Mouse (Mus musculus) neutrophil, adult 5-6 weeks (primary cell): ENCODE results near the gene Syn3. TPM values are rescaled to one million over a fixed set of nuclear protein-coding genes. Genes with fewer than 3 reads are reported as not detected.

Experiments
- ATAC-seq: fragments of 151-379, 151-347 bp; 2 replicates; pipeline ENCODE4 v1.8.0; 2017; ENCODE audit warnings: mild to moderate bottlenecking, moderate TSS enrichment; ENCODE audit not compliant: insufficient number of reproducible peaks, poor library complexity, low FRiP score, severe bottlenecking; ENCODE audit errors: extremely low read depth
- total RNA-seq: library from RNA; stranded (forward); fragments of 200-1000 nt; gene quantifications from 2 replicates; pipeline ENCODE4 v1.2.3, GENCODE M21; 2017

The Syn3 gene
- total RNA-seq, 1 experiment from 2014 or later = not detected

DNA sequence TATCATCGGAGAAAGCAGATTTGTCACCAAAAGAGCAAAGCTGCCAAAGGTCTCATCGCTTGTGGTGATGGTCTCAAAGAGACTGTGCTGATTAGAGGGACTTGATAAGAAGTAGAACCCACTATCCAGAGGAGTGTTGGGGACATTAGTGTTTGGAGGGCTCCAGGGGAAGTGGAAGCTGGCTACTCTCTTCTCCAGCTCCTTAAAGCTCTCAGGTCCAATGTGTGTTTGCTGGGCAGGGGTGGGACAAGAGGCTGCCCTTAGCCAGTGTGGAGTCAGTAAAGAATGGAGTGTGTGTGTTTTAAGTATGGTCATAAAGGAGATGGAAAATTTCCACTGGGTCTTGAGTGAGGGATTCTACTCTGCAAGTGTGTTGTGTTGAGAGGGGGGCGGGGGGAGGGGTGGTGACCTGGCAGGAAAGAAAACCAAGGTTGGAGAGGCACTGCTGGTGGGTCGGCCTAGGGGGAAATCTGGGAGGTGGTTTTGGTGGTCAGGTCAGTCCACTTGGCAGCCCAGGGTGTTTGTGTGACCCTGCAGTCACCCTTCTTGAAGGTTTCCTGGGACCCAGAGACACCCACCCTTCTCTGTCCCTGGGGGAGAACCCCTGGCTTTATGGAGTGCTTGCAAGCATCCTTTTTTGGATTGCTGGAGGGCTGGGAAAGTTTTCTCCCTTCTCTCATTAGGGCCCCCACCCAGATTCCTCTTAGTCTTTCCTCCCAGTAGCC lies 196.9 kb downstream of the Syn3 start:
- no peak for ATAC-seq

DNA sequence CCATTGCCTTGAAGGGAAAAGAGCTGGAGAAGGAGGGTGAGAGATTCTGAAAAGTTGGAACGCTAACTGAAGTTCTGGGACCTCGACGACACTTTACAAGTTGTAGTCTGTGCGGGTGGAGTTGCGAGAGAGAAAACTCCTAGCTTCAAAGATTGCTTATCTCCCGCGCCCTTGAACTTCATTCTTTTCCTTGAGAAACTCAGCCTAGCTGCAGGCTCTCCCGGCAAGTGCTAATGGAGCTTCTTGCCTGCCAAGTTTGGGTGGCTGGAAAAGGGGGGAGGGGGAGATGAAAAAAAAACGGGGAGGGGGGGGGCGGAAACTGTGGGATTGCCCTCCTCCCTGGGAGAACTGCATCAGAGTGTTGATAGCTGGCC lies 197.6 kb downstream of the Syn3 start:
- no peak for ATAC-seq

DNA sequence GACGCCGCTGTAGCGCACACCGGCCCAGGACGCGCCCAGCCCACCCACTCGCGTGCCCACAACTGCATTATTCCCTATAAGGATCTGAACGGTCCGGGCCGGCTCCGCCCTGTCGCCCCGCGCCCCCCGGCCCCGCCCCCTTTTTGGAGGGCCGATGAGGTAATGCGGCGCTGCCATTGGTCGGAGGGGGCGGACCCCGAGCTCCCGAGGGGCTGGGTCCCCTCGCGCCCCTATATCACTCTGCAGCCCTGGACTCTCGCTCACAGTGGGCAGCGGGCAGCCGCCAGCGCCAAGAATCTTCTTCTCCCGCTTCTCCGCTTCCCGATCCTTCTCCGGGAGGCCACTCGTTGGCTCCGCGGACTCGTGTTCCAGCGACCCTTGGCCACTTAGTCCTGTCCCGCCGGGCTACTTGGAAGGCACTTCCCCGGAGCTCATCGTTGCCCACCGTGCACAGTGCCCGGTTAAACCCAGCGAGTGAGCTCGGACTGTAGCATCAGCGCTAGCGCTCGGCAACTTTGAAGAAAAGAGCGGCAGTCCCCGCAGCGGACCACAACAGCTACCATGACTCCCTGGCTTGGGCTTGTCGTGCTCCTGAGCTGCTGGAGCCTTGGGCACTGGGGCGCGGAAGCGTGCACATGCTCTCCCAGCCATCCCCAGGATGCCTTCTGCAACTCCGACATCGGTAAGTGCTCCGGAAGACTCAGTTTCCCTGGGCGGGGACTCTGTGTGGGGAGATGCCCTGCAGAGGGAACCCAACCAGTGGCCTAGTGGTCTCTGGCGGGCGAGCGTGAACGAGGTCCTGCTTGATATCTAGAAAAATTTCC lies 198.2 kb downstream of the Syn3 start, which contains the start of gene Timp3:
Gene Timp3 (plus strand): TSS at position 80 of the 824 bp plus-strand sequence.
- ATAC-seq = no peak

DNA sequence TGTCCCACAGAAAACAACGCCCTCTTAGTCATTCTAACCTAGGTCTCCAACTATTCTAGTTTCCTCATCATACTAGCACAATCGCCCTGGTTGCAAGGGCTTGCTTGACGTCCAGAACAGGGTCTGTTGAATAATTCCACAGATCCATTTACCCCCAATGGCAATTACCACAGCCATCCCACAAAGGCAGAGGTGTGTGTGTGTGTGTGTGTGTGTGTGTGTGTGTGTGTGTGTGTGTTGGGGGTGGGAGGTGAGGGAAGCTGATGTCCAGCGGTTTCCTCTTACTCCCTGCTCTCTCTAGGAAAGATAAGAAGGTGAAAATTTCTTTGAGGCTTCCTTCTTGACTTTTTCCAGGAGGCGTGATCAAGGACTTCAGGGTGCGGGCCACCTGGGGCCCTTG lies 198.9 kb downstream of the Syn3 start:
- ATAC-seq = no peak

DNA sequence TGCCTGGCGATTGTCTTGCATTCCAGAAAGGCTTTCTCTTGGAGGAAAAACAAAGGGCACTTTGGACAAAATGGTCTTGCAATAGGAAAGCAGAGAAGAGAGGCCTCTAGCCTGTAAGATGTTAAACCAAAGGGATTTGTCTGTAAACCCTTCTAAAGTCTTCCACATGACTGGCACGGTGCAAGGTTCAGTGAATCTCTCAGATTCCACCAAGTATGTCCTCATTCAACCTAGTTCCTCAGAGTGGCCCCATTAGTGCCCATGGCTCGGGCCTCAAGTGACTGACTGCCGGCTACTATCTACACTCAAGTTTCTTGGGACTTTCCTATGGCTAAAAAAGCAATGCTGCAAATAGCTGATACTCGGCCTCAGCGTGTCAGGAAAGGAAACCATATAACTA lies 200.4 kb downstream of the Syn3 start:
- ATAC-seq = no peak

DNA sequence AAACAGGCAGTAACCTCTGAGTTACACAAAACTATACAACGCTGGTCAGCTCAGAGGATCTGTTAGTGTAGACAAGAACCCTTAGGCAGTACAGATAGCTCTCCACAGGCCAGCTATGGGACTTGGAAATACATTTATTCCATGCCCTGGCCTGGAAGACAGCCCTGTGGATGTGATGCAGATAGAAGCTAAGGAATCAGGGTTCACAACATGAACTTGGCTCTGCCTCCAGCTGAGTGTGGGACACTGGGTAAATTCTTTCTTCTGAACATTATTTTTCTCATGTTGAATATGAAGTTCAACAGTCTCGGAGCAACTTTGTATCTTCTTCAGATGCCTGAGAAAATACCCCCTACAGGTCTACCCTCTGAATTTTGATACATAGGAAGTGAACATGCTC lies 201.4 kb downstream of the Syn3 start:
- ATAC-seq = no peak

DNA sequence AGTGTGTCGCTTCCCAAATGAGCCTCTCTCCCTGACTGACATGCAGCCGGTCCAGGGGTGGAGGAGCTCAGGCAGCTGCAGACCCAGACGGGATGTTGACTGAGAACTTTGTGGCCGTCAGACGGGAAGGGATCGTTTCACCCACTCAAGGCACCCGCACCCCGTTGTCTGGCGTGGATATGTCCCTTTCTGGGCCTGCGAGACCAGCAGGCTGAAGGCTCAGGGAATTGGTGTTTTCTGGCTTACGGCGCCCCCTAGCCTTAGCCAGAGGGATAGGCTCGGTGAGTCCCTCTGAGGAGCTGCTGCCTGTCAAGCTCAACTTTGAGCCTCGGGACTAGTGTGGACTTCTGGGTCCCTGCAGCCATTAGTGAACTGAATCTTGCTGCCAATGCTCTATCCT lies 202.6 kb downstream of the Syn3 start:
- ATAC-seq = no peak

DNA sequence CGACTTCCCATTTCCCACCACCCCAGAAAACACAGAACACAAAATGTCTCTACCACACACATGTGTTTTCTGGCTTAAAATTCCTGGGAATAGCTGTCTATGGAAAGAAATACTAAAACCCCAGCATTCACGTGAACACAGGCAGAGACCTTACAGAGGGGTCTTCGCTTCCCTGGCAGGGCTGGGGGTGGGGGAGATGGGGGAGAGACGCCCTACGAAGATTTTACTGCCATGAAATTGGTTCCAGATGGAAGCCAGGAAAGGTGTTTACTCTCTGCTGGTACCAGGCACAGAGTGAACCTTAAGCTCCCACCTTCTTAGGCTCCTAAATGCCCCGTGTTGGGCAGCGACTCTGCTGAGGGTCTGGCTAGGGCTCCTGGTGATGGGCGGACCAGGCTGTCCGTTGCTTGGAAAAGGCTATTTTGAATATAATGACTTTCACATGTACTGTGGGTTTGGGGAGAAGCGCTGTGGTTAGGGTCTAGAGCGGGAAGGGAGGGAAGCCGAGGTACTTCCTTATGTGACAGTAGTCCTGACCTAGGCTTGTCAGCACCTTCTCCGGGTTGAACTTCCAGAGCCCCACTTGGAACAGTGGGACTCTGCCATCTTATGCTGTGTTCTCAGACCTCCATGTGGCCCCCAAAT lies 203.1 kb downstream of the Syn3 start:
- ATAC-seq = no peak

DNA sequence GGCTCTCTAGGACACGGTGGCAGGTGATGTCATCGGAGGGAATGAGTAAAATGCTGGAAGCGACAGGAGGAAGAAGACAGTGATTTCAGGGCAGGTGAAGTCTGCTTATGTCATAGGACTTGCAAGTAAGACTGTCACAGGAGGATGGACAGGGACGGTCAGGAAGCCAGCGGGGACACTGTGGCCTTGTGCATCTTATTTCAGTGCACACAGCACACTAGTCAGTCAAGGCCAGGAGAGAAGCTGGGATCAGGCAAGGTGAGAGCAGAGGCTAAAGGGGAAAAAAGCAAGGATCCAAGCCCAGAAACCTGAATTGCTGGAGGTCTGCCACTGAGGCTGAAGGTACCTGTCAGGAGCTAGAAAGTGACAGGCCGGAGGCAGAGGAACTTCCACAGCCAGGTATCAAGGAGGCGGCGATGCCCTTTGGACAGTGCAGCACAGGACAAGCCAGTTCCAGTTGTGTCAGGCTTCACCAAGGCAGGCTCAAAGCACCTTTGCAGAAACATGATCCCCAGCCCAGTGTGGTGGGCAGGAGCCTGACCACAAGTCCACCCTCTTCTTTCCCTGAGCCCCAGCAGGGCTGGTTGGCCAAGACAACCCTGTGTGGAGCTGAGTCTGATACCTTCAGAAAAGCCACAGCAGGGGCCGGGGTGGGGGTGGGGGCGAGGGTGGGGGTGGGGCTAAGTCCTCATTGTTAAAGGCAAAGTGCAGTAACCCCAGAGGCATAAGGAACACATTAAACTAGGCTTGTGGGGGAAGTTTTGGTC lies 203.9 kb downstream of the Syn3 start:
- no peak for ATAC-seq

DNA sequence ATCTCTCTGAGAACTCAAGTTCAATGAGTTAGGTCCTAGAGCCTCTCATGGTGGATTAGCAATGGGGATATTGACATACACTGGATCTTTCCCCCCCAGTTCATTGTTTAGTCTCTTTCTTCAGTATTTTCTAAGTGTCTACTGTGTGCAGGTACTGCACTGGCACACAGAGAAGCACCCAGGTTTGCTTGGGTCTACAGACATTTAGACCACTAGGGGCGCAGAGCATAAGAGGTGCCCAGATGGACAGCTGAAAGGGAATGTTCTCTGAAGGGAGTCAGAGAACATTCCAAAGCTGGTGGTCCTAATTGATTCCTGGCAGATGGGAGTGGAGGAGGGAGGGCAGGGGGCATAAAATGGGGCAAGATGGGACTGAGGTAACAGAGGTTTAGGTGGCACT lies 204.8 kb downstream of the Syn3 start:
- ATAC-seq = no peak

DNA sequence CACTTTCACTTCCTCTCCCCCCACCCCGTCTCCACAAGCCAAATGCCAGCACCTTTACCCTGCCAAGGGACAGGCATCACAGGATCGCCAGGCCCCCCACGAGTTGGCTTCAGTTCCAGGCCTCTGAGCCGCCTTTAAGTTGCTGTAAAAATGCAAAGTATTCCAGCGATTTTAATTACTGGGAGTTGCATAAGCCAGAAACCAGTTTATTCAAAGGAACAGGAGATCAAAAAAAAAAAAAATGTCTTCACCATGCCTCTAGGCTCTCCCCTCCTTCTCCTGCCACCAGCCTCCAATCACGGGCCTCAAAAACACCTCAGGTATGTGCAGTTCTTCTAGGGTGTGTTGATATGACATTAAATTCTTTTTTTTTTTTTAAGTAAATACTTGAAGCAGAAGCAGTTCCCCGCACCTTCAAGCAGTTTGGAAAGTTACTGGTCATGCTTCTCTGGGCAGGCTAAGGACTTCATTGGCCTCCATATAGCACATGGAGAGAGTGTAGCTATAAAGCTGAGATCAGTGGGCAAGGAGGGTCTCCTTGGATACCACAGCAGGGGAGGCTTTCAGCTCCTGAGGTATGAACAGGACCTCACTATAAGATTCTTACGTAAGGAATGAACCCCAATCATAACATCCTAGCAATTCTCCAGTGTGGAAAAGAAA lies 208.5 kb downstream of the Syn3 start:
- ATAC-seq = no peak

DNA sequence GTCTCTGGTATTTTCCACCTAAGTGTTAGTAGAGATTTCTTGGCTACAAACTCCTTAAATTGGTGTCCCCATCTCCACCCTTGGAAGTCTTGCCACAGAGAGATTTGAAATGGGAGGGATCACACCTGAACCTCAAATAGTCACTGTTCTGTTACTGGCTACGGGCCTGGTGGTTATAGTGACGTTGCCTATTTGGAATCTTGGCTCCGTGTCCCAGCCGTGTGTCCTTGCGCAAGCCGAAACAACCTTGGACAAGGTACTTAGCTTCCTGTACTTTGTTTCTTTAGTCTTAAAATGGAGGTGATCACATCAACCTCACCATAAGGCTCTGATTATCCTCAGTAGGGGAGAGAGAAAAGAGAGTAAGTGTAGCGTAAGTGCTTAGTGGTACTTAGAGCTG lies 212.2 kb downstream of the Syn3 start:
- no peak for ATAC-seq

DNA sequence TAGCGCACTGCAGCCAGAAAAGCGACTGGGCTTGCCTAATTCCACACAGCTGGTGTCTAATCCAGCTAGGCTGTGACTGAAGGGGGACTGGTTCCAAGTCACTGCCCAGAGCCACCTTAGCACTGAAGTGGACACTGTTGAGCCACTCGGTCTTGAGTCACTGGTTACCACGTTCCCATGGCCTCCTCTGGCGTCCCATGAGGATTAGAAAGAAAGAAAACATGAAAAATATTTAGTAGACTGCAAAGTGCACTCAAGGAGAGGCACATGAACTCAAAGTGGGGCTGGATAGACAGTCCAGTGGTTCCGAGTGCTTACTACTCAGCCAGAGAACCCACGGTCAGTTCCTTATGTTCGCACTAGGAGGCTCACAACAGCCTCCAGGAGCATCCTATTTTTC lies 217.5 kb downstream of the Syn3 start:
- ATAC-seq = no peak

DNA sequence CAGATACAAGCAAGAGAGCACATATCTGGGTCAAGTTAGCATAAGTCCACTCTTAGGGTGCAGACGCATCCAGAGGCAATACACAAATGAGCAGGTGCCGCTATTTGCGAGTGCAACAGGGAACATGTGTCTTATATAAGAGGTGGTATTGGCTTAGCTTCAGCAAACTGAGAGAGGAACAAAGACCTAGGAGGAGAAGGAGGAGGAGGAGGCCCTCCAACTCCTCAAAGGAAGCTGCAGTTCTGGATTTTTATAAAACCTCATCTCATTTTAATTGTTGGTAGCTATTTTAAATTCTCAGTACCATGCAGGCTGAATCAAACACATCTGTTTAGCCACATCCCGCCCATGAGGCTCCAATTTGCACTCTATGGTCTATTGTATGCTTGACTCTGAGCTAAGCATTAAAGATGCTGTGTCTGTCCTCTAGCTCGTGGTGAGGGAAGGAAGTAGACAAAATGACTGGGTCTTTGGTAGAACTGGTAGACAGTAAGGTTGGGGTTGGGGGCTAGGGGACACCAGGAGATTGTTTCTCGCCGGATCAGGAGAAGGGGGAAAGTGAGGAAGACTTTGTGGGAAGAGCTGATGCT lies 219.0 kb downstream of the Syn3 start:
- ATAC-seq = no peak

DNA sequence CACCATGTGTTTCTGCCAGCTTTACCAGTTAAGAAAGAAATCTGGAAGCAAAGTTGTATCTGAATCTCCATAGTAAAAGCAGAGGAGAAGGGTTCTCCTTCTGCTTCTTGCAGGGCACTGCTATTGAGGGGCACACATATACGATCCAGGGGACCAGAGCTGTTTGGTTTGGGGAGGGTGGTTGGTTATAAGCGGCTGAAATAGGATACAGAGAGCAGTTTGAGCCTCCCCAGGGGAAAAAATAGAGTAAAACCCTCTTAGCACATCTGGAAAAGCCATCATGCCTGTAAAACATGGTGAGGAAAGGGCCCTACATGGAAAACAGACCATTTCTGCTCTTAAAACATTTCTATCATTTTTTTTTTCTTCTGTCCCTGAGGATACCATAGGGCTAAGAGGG lies 220.2 kb downstream of the Syn3 start:
- no peak for ATAC-seq

DNA sequence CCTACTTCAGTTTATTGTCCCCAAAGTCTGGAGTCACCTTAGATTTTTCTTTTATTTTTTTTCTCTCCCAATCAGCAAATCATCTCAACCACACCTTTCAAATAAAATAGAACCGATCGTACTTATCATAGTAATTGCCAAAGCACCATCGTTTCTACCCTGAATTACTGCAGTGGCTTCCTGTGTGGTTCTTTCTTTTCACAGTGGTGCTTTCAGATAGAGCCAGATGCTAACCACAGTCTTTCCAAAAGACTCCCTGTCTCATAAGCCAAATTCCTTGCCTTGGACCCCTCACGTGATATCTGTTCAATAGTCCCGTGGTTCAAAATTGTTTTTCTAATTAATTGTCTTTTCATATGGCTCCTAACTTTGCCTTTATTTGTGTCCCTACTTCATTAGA lies 221.4 kb downstream of the Syn3 start:
- ATAC-seq = no peak

DNA sequence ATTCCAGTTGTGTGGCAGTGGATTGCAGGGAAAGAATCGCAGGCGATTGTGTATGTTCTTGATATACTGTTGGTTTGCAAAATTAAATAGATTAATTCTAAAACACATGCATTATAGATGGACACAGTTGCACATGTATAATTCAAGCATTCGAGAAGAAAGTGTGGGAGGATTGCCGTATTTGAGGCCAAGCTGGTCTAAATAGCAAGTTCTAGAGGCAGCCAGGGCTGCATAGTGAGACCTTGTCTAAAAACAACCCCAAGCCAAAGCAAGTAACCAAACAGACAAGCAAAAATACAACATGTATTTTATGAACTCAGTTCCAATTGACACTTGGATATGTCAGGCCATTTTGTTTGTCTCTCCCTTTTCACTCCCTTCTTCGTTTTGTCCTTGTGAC lies 223.1 kb downstream of the Syn3 start:
- ATAC-seq = no peak

DNA sequence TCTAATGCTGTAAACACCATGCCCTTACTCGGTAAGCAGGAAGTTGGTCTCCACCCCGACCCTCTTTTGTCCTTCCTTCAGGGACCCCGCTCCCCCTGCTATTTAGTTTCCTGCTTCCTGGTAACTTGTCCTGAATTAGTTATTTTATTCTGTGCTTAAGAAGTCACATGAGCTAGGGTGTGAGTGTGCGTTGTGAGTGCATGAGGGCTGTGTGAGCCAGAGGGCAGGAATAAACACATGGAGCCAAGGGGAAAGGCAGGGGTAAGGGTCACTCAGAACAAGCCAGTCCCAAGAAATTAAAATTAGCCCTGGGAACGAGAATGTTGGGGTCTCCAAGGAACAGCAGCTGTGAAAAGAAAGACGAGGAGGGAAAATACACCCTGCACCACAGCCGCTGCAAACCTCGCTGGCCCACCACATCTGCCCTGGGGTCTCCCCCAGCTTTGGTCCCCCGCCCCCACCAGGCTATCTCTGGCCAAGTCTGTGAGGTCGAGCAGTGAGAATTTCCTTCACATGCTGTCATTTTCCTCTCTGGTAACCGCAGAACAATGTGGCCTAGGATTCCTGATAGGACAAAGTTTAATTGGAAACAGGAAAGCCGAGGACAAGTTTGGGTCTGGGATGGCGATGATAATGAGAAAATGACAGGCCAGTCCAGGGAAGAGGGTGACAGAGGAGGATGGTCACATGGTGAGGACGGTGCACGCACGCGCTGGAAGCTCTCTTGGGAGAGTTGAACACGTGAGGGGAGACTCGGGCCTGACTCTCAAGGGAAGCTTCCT lies 225.1 kb downstream of the Syn3 start:
- ATAC-seq = no peak
